Mouse (Mus musculus) G1E (cell line): ENCODE measurements around the gene Mgll. TPM values are rescaled to one million over a fixed set of nuclear protein-coding genes. Genes with fewer than 3 reads are reported as not detected.

Experiments
- ATAC-seq: 2 replicates; pipeline ENCODE4 v1.8.0; 2016; ENCODE audit warnings: mild to moderate bottlenecking; ENCODE audit not compliant: insufficient number of reproducible peaks, poor library complexity, low FRiP score, severe bottlenecking; ENCODE audit errors: extremely low read depth
- DNase-seq: peaks from one replicate; pipeline ENCODE4 v3.0.0; 2012; ENCODE audit warnings: low spot score
- H3K27me3 ChIP-seq: 2 replicates; pipeline ENCODE4 v1.6.1; 2012; ENCODE audit warnings: mild to moderate bottlenecking, low read length, inconsistent platforms; ENCODE audit not compliant: insufficient read depth
- H3K36me3 ChIP-seq: replicated peaks from 2 replicates; pipeline ENCODE3; 2012; ENCODE audit warnings: mild to moderate bottlenecking, inconsistent platforms
- H3K4me1 ChIP-seq: 2 replicates; pipeline ENCODE4 v1.6.1; 2012; ENCODE audit warnings: low read depth, low read length, inconsistent platforms, mixed read lengths; ENCODE audit not compliant: insufficient read depth
- H3K4me3 ChIP-seq: 2 replicates; pipeline ENCODE4 v1.5.1; 2012; ENCODE audit warnings: low read depth, mild to moderate bottlenecking, inconsistent platforms, low read length, moderate library complexity, mixed read lengths
- H3K9me3 ChIP-seq: replicated peaks from 2 replicates; pipeline ENCODE4 v1.6.1; 2012; ENCODE audit warnings: inconsistent platforms
- CTCF ChIP-seq: IDR thresholded peaks from 2 replicates; pipeline ENCODE4 v1.5.1; 2012; ENCODE audit warnings: low read depth, low read length, inconsistent platforms, mixed read lengths
- GATA1 ChIP-seq: IDR thresholded peaks from 2 replicates; pipeline ENCODE4 v1.6.1; 2012; ENCODE audit warnings: borderline replicate concordance, low read length, inconsistent platforms, mixed read lengths
- GATA2 ChIP-seq: IDR thresholded peaks from 2 replicates; pipeline ENCODE4 v1.6.1; 2012; ENCODE audit warnings: low read depth, low read length, inconsistent platforms, borderline replicate concordance
- POLR2AphosphoS5 ChIP-seq: IDR thresholded peaks from 2 replicates; pipeline ENCODE4 v1.6.1; 2012; ENCODE audit warnings: low read depth, low read length, inconsistent platforms; ENCODE audit not compliant: insufficient replicate concordance
- TAL1 ChIP-seq: conservative IDR thresholded peaks from 2 replicates; pipeline ENCODE4 v1.6.1; 2012; ENCODE audit warnings: low read depth, low read length, inconsistent platforms, mixed read lengths
- polyA plus RNA-seq: library from polyadenylated mRNA; stranded (reverse); fragments of >175 nt; gene quantifications from 2 replicates; pipeline ENCODE4 v1.2.3, GENCODE M21; 2012
- total RNA-seq, 2 experiments: library from RNA; stranded (forward) in 1 of 2; stranded (reverse) in 1 of 2; fragments of 200-1000 nt in 1 of 2; fragments of >200 nt in 1 of 2; fragmentation: Nextera tagmentation in 1 of 2; gene quantifications; 2 replicates each; pipeline ENCODE4 v1.2.3; 2014 to 2017

The Mgll gene
- total and polyA plus RNA-seq, 3 experiments = 0.03 to 41.5 (median 0.11) TPM

DNA sequence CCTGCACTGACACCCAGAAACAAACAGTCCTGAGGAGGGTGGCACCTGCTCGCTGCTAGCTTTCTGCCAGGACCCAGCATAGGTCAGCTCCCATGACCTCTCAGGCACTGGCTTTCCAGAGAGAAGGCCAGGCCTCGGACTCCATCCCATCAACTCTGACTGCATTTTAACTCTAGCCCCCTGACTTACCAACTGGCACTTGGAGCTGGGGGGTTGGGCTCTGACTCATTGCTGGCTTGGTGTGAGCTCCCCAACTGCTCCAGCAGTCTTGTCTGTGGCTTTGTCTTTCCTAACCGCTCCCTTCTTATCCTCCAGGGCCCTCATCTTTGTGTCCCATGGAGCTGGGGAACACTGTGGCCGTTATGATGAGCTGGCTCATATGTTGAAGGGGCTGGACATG lies 40.1 kb downstream of the Mgll start:
- Histone ChIP-seq H3K27me3 (peaks cover 38% of the 10 kb centered on the region), H3K4me3 (no peak overlapping the region), H3K4me1 (peaks cover 9% of the 10 kb centered on the region), H3K9me3 (no peaks in the 10 kb centered on the region), H3K36me3 (no peaks in the 10 kb centered on the region)
- no peak for TF ChIP-seq TAL1
- TF ChIP-seq GATA2 = no peak
- no peak for TF ChIP-seq POLR2AphosphoS5
- no peak for TF ChIP-seq CTCF
- no peak for TF ChIP-seq GATA1
- no peak for DNase-seq
- ATAC-seq = no peak

DNA sequence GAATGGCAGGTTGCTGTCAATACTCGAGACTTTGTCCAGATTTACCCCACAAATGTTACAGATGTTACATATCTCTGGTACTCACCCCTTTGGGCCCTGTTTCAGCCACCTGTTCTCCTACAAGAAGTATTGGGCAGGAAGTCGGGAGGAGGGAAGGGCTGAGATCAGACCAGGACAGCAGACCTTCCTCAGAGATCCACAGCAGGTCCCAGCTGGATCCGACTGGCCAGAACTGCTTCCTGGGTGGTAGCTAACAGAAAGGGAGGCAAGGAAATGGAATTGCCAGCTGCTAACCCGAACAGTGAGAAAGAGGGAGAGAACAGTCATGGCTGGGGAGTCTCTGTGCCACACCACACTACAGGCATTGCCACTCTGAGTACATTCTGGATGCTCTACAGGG lies 43.5 kb downstream of the Mgll start:
- Histone ChIP-seq H3K4me1 (no peaks in the 10 kb centered on the region), H3K27me3 (peaks cover 34% of the 10 kb centered on the region), H3K36me3 (no peaks in the 10 kb centered on the region), H3K4me3 (no peak overlapping the region), H3K9me3 (no peaks in the 10 kb centered on the region)
- TF ChIP-seq CTCF (no peak), TAL1 (no peak), GATA2 (no peak), POLR2AphosphoS5 (no peak), GATA1 (no peak)
- no peak for DNase-seq
- no peak for ATAC-seq

GRCm38 (mm10) chr6:88769723-88770122 lies 45.5 kb downstream of the Mgll start:
- ATAC-seq = no peak
- Histone ChIP-seq H3K36me3 (no peaks in the 10 kb centered on the region), H3K27me3 (peaks cover 36% of the 10 kb centered on the region), H3K4me3 (no peak overlapping the region), H3K9me3 (no peaks in the 10 kb centered on the region), H3K4me1 (no peaks in the 10 kb centered on the region)
- TF ChIP-seq GATA1 = no peak
- TF ChIP-seq GATA2 = no peak
- no peak for TF ChIP-seq TAL1
- DNase-seq = no peak

GRCm38 (mm10) chr6:88770300-88770904 lies 46.2 kb downstream of the Mgll start:
- TF ChIP-seq TAL1 = no peak
- no peak for TF ChIP-seq POLR2AphosphoS5
- TF ChIP-seq GATA2 = no peak
- TF ChIP-seq GATA1 = no peak
- no peak for TF ChIP-seq CTCF
- no peaks in the 10 kb centered on the region for H3K9me3 ChIP-seq
- H3K4me1 ChIP-seq = no peaks in the 10 kb centered on the region
- peaks cover 39% of the 10 kb centered on the region for H3K27me3 ChIP-seq
- no peaks in the 10 kb centered on the region for H3K36me3 ChIP-seq
- DNase-seq (no peak), ATAC-seq (no peak)
- H3K4me3 ChIP-seq = no peak overlapping the region

DNA sequence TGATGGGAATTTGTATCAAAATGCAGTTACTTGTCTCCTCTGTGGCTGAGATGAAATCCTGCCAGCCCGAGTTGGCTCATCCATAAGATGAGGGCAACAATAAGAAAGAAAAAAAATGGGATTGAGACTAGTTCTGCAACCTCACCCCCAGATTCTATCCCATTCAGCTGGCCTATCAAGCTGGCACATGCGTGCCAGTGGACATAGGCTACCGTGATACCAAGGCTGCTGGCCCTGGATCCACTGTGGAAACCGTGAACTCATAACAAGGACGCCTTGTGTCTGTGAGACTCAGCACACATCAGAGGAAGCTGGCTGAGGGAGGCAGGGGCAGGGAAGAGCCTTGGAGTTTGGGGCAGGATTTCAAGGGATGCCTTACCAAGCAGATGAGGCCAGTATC lies 46.8 kb downstream of the Mgll start:
- Histone ChIP-seq H3K4me1 (no peaks in the 10 kb centered on the region), H3K27me3 (peaks cover 43% of the 10 kb centered on the region), H3K9me3 (no peaks in the 10 kb centered on the region), H3K36me3 (no peaks in the 10 kb centered on the region), H3K4me3 (no peak overlapping the region)
- TF ChIP-seq GATA2 = no peak
- TF ChIP-seq GATA1 = no peak
- TF ChIP-seq CTCF = no peak
- TF ChIP-seq TAL1 = no peak
- no peak for TF ChIP-seq POLR2AphosphoS5
- ATAC-seq (no peak), DNase-seq (no peak)

DNA sequence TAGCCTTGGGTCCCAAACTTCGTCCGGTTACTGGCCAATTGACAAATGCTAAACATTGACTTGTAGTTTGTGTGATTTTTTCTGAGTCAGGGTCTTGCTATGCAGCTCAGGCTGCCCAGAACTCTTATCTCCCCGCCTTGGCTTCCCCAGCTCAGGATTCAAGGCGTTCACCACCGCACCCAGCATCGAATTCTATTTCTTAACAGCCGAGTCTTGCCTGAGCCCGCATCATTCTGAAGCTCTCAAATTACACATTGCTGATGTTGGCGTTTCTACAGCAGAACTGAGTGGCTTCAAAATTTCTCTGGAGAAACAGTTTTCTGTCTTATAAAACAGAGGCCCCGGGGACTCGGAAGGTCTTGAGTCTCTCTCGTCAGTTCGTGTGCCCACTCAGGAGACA lies 47.8 kb downstream of the Mgll start:
- no peak for DNase-seq
- no peak for ATAC-seq
- Histone ChIP-seq H3K4me1 (no peaks in the 10 kb centered on the region), H3K27me3 (peaks cover 51% of the 10 kb centered on the region), H3K9me3 (no peaks in the 10 kb centered on the region), H3K4me3 (no peak overlapping the region), H3K36me3 (no peaks in the 10 kb centered on the region)
- TF ChIP-seq TAL1 (no peak), GATA2 (no peak), POLR2AphosphoS5 (no peak), GATA1 (no peak), CTCF (no peak)

- ATAC-seq (no peak), DNase-seq (no peak)
- H3K4me1 ChIP-seq = no peaks in the 10 kb centered on the region
- no peaks in the 10 kb centered on the region for H3K9me3 ChIP-seq
- H3K4me3 ChIP-seq = no peak overlapping the region
- TF ChIP-seq CTCF = no peak
- no peak for TF ChIP-seq GATA2
- TF ChIP-seq GATA1 = no peak
- no peak for TF ChIP-seq POLR2AphosphoS5
- H3K36me3 ChIP-seq = no peaks in the 10 kb centered on the region
- peaks cover 54% of the 10 kb centered on the region for H3K27me3 ChIP-seq
Measured at GRCm38 (mm10) chr6:88774055-88774454, 49.8 kb downstream of the Mgll start.
